Mouse (Mus musculus) MEL (cell line): ENCODE measurements around the gene Copz1. TPM values are rescaled to one million over a fixed set of nuclear protein-coding genes. Genes with fewer than 3 reads are reported as not detected.

ENCODE experiments used
- DNase-seq: peaks from one replicate; pipeline ENCODE4 v3.0.0; 2011; ENCODE audit warnings: low read depth, low spot score
- H3K27ac ChIP-seq: 2 replicates; pipeline ENCODE4 v1.5.1; 2012; ENCODE audit warnings: low read depth, mild to moderate bottlenecking, control low read depth, low read length, moderate library complexity; ENCODE audit not compliant: control insufficient read depth
- H3K27me3 ChIP-seq, 2 experiments: fragments of 150-350 bp in 1 of 2; sonication (generic) in 1 of 2; 2 replicates each; pipeline ENCODE4 v1.6.1; 2012; ENCODE audit warnings: low read length in 2 of 2, mild to moderate bottlenecking in 2 of 2, improper control_type of control experiment in 1 of 2, moderate library complexity in 1 of 2; ENCODE audit not compliant: insufficient read depth in 2 of 2, control insufficient read depth in 1 of 2
- H3K36me3 ChIP-seq, 2 experiments: 2 replicates each; pipeline ENCODE4 v1.6.1; 2012 to 2014; ENCODE audit warnings: low read length in 2 of 2, improper control_type of control experiment in 1 of 2, inconsistent platforms in 1 of 2, mild to moderate bottlenecking in 1 of 2; ENCODE audit not compliant: insufficient read depth in 2 of 2, control insufficient read depth in 1 of 2
- H3K4me1 ChIP-seq, 2 experiments: fragments of 150-350 bp in 1 of 2; sonication (generic) in 1 of 2; 2 replicates each; pipeline ENCODE4 v1.6.1; 2012; ENCODE audit warnings: low read length in 2 of 2, improper control_type of control experiment in 1 of 2, mild to moderate bottlenecking in 1 of 2; ENCODE audit not compliant: insufficient read depth in 2 of 2, control insufficient read depth in 1 of 2
- H3K4me3 ChIP-seq, 2 experiments: fragments of 150-350 bp in 1 of 2; sonication (generic) in 1 of 2; 2 replicates each; pipeline ENCODE4 v1.5.1; 2012; ENCODE audit warnings: low read depth in 2 of 2, low read length in 2 of 2, mild to moderate bottlenecking in 2 of 2, moderate library complexity in 2 of 2, control low read depth in 1 of 2, improper control_type of control experiment in 1 of 2; ENCODE audit not compliant: control insufficient read depth in 1 of 2, insufficient read depth in 1 of 2
- H3K79me2 ChIP-seq: 2 replicates; pipeline ENCODE4 v1.6.1; 2012; ENCODE audit warnings: mild to moderate bottlenecking, low read length, moderate library complexity; ENCODE audit not compliant: control insufficient read depth, poor library complexity, insufficient read depth
- H3K9ac ChIP-seq: 2 replicates; pipeline ENCODE4 v1.6.1; 2012; ENCODE audit warnings: low read depth, mild to moderate bottlenecking, control low read depth, low read length, moderate library complexity; ENCODE audit not compliant: control insufficient read depth, poor library complexity, severe bottlenecking
- H3K9me3 ChIP-seq: fragments of 150-350 bp; sonication (generic); replicated peaks from 2 replicates; pipeline ENCODE4 v1.6.1; 2012; ENCODE audit warnings: mild to moderate bottlenecking, low read length, improper control_type of control experiment, moderate library complexity; ENCODE audit not compliant: insufficient read depth
- CHD1 ChIP-seq: IDR thresholded peaks from 2 replicates; pipeline ENCODE4 v1.6.1; 2012; ENCODE audit warnings: low read depth, mild to moderate bottlenecking, inconsistent platforms, low read length, improper control_type of control experiment
- CHD2 ChIP-seq: IDR thresholded peaks from 2 replicates; pipeline ENCODE4 v1.6.1; 2011; ENCODE audit warnings: low read length, improper control_type of control experiment
- EP300 ChIP-seq, 2 experiments: IDR thresholded peaks; 2 replicates each; pipeline ENCODE4 v1.6.1; 2011; ENCODE audit warnings: improper control_type of control experiment in 2 of 2, low read length in 2 of 2, low read depth in 1 of 2, mild to moderate bottlenecking in 1 of 2
- ETS1 ChIP-seq: IDR thresholded peaks from 2 replicates; pipeline ENCODE4 v1.6.1; 2012; ENCODE audit warnings: low read depth, mild to moderate bottlenecking, inconsistent platforms, low read length, improper control_type of control experiment, moderate library complexity
- GATA1 ChIP-seq: IDR thresholded peaks from 2 replicates; pipeline ENCODE4 v1.6.1; 2011; ENCODE audit warnings: low read depth, low read length, improper control_type of control experiment
- HCFC1 ChIP-seq: IDR thresholded peaks from 2 replicates; pipeline ENCODE4 v1.6.1; 2012; ENCODE audit warnings: low read depth, mild to moderate bottlenecking, inconsistent platforms, low read length, improper control_type of control experiment, moderate library complexity
- JUND ChIP-seq: IDR thresholded peaks from 2 replicates; pipeline ENCODE4 v1.6.1; 2011; ENCODE audit warnings: low read depth, mild to moderate bottlenecking, improper control_type of control experiment, low read length
- MAFK ChIP-seq: IDR thresholded peaks from 2 replicates; pipeline ENCODE4 v1.6.1; 2011; ENCODE audit warnings: low read depth, mild to moderate bottlenecking, low read length, improper control_type of control experiment, borderline replicate concordance
- MAZ ChIP-seq: IDR thresholded peaks from 2 replicates; pipeline ENCODE4 v1.6.1; 2012; ENCODE audit warnings: low read depth, mild to moderate bottlenecking, inconsistent platforms, low read length, improper control_type of control experiment
- MXI1 ChIP-seq: IDR thresholded peaks from 2 replicates; pipeline ENCODE4 v1.6.1; 2011; ENCODE audit warnings: mild to moderate bottlenecking, low read depth, low read length, improper control_type of control experiment
- MYC ChIP-seq: IDR thresholded peaks from 2 replicates; pipeline ENCODE4 v1.6.1; 2011; ENCODE audit warnings: low read depth, mild to moderate bottlenecking, low read length, improper control_type of control experiment, moderate library complexity
- NRF1 ChIP-seq: IDR thresholded peaks from 2 replicates; pipeline ENCODE4 v1.6.1; 2014; ENCODE audit warnings: low read depth, mild to moderate bottlenecking, inconsistent platforms, low read length, improper control_type of control experiment, moderate library complexity; ENCODE audit not compliant: poor library complexity, insufficient read depth, severe bottlenecking
- POLR2AphosphoS2 ChIP-seq: IDR thresholded peaks from 2 replicates; pipeline ENCODE4 v1.6.1; 2011; ENCODE audit warnings: low read length, improper control_type of control experiment
- POLR2AphosphoS5 ChIP-seq: IDR thresholded peaks from 2 replicates; pipeline ENCODE4 v1.6.1; 2012; ENCODE audit warnings: low read depth, borderline replicate concordance, mild to moderate bottlenecking, inconsistent platforms, low read length, moderate library complexity, mixed read lengths
- SMC3 ChIP-seq: IDR thresholded peaks from 2 replicates; pipeline ENCODE4 v1.6.1; 2011; ENCODE audit warnings: low read depth, low read length, improper control_type of control experiment
- TBP ChIP-seq: IDR thresholded peaks from 2 replicates; pipeline ENCODE4 v1.8.0; 2011; ENCODE audit warnings: low read depth, low read length, improper control_type of control experiment
- USF2 ChIP-seq, 2 experiments: IDR thresholded peaks; 2 replicates each; pipeline ENCODE4 v1.6.1; 2011 to 2012; ENCODE audit warnings: improper control_type of control experiment in 2 of 2, low read length in 2 of 2, borderline replicate concordance in 1 of 2, inconsistent platforms in 1 of 2, low read depth in 1 of 2, mild to moderate bottlenecking in 1 of 2; ENCODE audit not compliant: insufficient read depth in 1 of 2
- ZKSCAN1 ChIP-seq: IDR thresholded peaks from 2 replicates; pipeline ENCODE4 v1.6.1; 2012; ENCODE audit warnings: low read depth, mild to moderate bottlenecking, inconsistent platforms, low read length, improper control_type of control experiment, moderate library complexity
- polyA plus RNA-seq, 2 experiments: library from polyadenylated mRNA; stranded (reverse) in 1 of 2; unstranded in 1 of 2; fragments of >175 nt in 1 of 2; fragments of >200 nt in 1 of 2; gene quantifications; 2 replicates each; pipeline versions ENCODE4 v1.2.1 to v1.2.4; 2012; ENCODE audit warnings: low replicate concordance in 2 of 2, low read depth in 1 of 2; ENCODE audit not compliant: insufficient read length in 2 of 2, insufficient read depth in 1 of 2, missing spikeins in 1 of 2
- total RNA-seq: library from RNA; depleted of rRNA; stranded (reverse); fragments of 300-350 nt; gene quantifications from 2 replicates; pipeline ENCODE4 v1.2.3, GENCODE M21; 2012

Copz1 gene
- total and polyA plus RNA-seq, 3 experiments = 46.7 to 822 (median 117) TPM

GRCm38 (mm10) chr15:103333081-103333615 is 60.6 kb downstream of the Copz1 start:
- H3K4me3 ChIP-seq = no peak overlapping the region
- no peak for DNase-seq
- TF ChIP-seq JUND = no peak
- TF ChIP-seq POLR2AphosphoS2 = no peak
- TF ChIP-seq MAFK = no peak
- no peak for TF ChIP-seq CHD2

GRCm38 (mm10) chr15:103333738-103334137 is 61.2 kb downstream of the Copz1 start:
- no peak for DNase-seq
- H3K27ac ChIP-seq = no peak overlapping the region
- H3K9ac ChIP-seq = no peak overlapping the region
- H3K4me1 ChIP-seq = peaks cover 0 to 15% of the 10 kb centered on the region in 2 experiments; a peak in 3 of 4 replicates
- peaks cover 7% of the 10 kb centered on the region for H3K79me2 ChIP-seq
- no peaks in the 10 kb centered on the region for H3K27me3 ChIP-seq
- no peaks in the 10 kb centered on the region for H3K9me3 ChIP-seq
- H3K4me3 ChIP-seq = no peak overlapping the region
- H3K36me3 ChIP-seq = peaks cover 0 to 12% of the 10 kb centered on the region in 2 experiments; a peak in 2 of 4 replicates
- TF ChIP-seq POLR2AphosphoS5 = no peak
- TF ChIP-seq, all 39 proteins: peak for 0

More at GRCm38 (mm10) chr15:103333081-103333615, 60.6 kb downstream of the Copz1 start:
- peaks cover 0 to 9% of the 10 kb centered on the region in 2 experiments; a peak in 2 of 4 replicates for H3K4me1 ChIP-seq
- H3K27me3 ChIP-seq = no peaks in the 10 kb centered on the region
- no peak overlapping the region for H3K9ac ChIP-seq
- peaks cover 0 to 6% of the 10 kb centered on the region in 2 experiments; a peak in 2 of 4 replicates for H3K36me3 ChIP-seq
- H3K79me2 ChIP-seq = peaks cover under 1% of the 10 kb centered on the region; the same call in 1 of the 2 replicates
- no peak overlapping the region for H3K27ac ChIP-seq
- no peaks in the 10 kb centered on the region for H3K9me3 ChIP-seq

- no peak for DNase-seq
- H3K9me3 ChIP-seq = no peaks in the 10 kb centered on the region
- TF ChIP-seq TBP (no peak), ZKSCAN1 (no peak), MXI1 (no peak), MYC (no peak), MAZ (no peak), CHD2 (no peak), EP300 (IDR thresholded peaks at IDR 0.05; ENCODE audit: low read depth in 1 of 2, low read length in 2 of 2) (no peak), GATA1 (no peak), USF2 (IDR thresholded peaks at IDR 0.05; ENCODE audit: borderline replicate concordance in 1 of 2, insufficient read depth in 1 of 2, low read depth in 1 of 2, low read length in 2 of 2) (no peak), ETS1 (no peak), HCFC1 (no peak), CHD1 (no peak), NRF1 (no peak), SMC3 (no peak)
- TF ChIP-seq, all 39 proteins: peak for 0
- Histone ChIP-seq H3K36me3 (peaks cover 0 to 12% of the 10 kb centered on the region in 2 experiments; a peak in 2 of 4 replicates), H3K4me3 (no peak overlapping the region), H3K27me3 (no peaks in the 10 kb centered on the region), H3K79me2 (peaks cover 11% of the 10 kb centered on the region), H3K27ac (no peak overlapping the region), H3K9ac (no peak overlapping the region), H3K4me1 (peaks cover 0 to 18% of the 10 kb centered on the region in 2 experiments; a peak in 3 of 4 replicates)
Observed at GRCm38 (mm10) chr15:103334194-103334593, 61.7 kb downstream of the Copz1 start.
